Mouse (Mus musculus): Measurements from ENCODE around the gene Smad5. TPM values are rescaled to one million over a fixed set of nuclear protein-coding genes. Genes with fewer than 3 reads are reported as not detected.

Gene Smad5
- total RNA-seq (2023) = 67.8 TPM

GRCm38 (mm10) chr13:56702469-56703221 lies at the start of gene Smad5:
Gene Smad5 (plus strand): TSS chr13:56703010.

DNA sequence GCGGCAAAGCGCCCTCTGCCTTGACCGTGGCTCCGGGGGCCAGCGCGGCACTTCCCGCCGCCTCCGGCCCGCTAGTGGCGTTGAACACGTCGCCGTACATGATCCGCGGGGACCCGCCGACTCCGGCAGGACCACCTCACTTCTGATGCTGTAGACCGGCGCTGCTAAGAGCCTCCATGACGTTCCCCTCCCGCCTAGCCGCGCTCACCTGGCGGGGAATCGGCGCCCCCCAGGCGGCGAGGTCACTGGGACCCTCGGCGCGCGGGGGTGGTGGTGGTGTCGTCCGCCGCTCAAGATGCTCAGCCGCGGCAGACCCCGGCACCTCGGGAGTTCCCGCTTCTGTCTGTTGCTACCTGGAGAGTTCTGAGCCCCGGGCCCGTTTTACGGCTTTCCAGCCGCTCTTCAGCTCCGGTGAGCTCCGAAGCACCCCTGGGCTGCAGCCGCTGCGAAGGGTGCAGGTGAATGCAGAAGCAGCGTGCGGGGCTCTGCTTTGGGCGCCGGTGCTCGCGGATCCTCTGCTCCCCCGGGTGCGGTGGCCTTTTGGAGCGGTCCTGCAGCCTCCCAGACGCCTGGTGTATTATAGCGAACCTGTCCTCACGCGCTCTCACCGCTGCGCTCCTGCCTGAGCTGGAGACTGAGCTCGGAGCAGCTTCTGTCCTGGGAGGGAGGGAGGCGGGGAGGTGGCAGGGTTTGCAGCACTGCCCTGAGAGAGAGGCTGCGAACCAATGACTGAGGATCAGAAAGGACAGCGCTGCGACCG lies 50.6 kb downstream of the Smad5 start, which contains the start of gene Gm45623:
Gene Gm45623, minus strand, starts transcription at position 636 of the 760 bp plus-strand sequence.

Other genes with a start within 250 kb of the Smad5 start
- gene Il9, start 220.8 kb upstream of the Smad5 start, total RNA-seq (2023) = not detected
- 1.1 TPM for gene Fbxl21, start 180.5 kb upstream of the Smad5 start, total RNA-seq (2023)
- gene Lect2, start 154.5 kb upstream of the Smad5 start, total RNA-seq (2023) = not detected
- 4.1 TPM for gene Tgfbi, start 93.5 kb upstream of the Smad5 start, total RNA-seq (2023)
- not detected for gene Gm45623, start 50.8 kb downstream of the Smad5 start, total RNA-seq (2023)
- gene Trpc7, start 193.0 kb downstream of the Smad5 start, total RNA-seq (2023) = not detected

All from CD4-positive naive resting alpha-beta T cell, adult 76 days (primary cell).